Mouse (Mus musculus) kidney, postnatal 36 days (tissue): ENCODE data around the gene Olfr1298.

Experiments used
- DNase-seq, 2 experiments: peaks; one replicate each; pipeline ENCODE4 v3.0.0; 2021 to 2022; ENCODE audit warnings: mixed read lengths in 2 of 2

The Olfr1298 gene

GRCm38 (mm10) chr2:111649101-111649500 is at the start of gene Olfr1298:
Olfr1298 (minus strand) TSS chr2:111649201.
- DNase-seq, result no peak

GRCm38 (mm10) chr2:111661119-111661518 is 12.1 kb upstream of the Olfr1298 start, which contains the start of gene Olfr1299:
Olfr1299 (plus strand) TSS chr2:111661419.
- DNase-seq, result no peak

- no peak for DNase-seq
Observed at GRCm38 (mm10) chr2:111626397-111626796, 22.6 kb downstream of the Olfr1298 start, which contains the start of gene Olfr1297. Olfr1297 (minus strand) TSS chr2:111626497.
